Mouse (Mus musculus) NIH3T3 (cell line): ENCODE results near the gene Spred3.
A peak's percentile ranks its signal among the peaks of the same experiment; 100 is the strongest.

ENCODE experiments used
- DNase-seq: peaks from one replicate; pipeline ENCODE4 v3.0.0-alpha.2; 2012; ENCODE audit warnings: low read depth

The Spred3 gene

DNA sequence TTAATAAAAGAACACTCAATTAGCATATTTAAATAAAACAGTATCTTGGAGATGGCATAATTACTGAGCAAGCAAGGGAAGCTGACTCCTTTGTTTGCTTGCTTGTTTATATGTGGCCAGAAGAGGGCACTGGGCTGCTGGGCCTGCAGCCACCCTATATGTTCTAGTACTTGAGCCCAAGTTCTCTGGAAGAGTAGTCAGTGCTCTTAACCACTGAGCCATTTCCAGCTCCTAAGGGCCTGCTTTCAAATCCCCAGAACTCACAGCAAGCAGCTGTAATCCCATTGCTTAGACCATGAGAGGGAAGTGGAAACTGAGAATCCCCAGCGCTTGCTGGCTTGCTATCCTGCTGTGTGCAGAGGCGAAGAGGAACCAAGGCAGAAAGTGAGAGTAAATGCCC lies 41.5 kb downstream of the Spred3 start:
- DNase-seq, result peak; percentile 68

- peak; percentile 61 for DNase-seq
Measured at GRCm38 (mm10) chr7:29126173-29126915, 43.9 kb downstream of the Spred3 start.

DNA sequence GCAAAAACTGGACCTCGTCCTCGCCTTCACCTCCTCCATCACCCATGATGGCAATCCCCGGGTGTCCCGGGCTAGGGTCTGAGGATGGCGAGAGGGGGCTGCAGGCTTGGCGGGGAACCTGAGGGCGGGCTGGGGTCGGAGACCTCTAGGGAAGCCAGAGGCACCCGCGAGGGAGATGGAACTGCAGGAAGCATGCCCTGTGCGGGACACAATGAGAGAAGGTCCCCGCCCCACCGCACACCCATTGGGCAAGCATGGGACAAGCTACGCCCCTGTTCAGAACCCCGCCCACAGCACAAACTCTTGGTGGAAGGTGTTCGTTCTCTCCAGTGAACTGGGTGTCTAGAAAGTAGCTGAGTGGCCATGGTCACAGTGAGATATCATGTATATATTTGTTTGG lies 45.2 kb downstream of the Spred3 start, which contains the start of gene Ryr1:
Ryr1 (minus strand) TSS at position 210 of the 400 bp plus-strand sequence.
- peak; percentile 48 for DNase-seq

DNA sequence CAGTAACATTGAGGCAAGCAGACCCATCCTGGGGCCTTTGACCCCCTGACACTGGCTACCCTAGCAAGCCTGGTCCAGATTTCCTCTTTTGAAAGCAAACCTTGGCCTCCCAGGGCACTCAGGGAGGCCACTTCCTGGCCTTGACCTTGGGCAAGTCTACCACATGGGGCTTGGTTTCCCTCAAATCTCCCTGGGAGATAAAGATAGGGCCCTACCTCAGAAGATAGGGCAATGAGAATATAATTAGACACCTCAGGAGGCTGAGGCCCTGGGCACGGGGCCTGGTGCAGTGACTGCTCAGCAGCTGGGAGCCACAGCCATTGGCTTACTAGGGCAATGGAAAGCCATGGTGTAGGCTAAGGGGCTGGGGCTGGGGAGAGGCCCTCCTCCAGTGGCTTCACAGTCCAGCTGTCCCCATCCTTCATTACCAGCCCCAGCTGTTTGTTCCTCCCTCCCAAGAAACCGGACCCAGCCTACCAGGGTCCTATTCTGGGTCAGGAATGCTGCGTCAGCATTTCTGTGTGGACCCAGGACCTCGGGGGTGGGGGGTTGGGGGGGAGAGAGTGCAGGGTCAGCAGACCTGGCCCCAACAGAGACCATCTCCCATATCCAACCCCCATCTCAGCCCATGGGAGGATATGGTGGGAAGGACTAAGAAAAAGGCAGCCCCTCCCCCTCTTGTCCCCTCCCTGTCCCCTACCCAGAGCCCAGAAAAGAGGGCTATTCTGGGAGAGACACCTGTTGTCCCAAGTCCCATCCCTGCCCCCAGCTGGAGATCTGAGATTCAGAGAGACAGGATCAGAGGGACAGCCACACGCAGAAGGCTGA lies 46.5 kb downstream of the Spred3 start:
- DNase-seq, result no peak

GRCm38 (mm10) chr7:29122821-29123220 lies 47.4 kb downstream of the Spred3 start:
- DNase-seq, result no peak

DNA sequence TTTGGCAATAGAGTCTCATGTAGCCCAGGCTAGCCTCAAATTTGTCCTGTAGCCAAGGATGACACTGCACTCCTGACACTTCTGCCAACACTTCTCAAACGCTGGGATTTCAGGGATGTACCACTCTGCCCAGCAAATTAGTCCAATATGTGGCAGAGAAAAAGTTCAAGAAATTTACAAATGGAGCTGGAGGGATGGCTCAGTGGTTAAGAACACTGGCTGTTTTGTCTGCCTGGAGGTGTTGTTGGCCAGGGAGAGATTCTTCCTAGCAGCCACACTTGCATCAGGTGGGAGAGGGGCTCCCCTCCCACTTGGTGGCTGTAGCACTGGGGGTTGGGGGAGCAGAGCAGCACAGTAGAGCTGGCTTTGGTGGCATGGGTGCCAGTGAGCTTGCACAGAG lies 50.7 kb downstream of the Spred3 start:
- DNase-seq, result peak; percentile 78

GRCm38 (mm10) chr7:29118142-29118851 lies 51.9 kb downstream of the Spred3 start:
- no peak for DNase-seq

- no peak for DNase-seq
Measured at GRCm38 (mm10) chr7:29108992-29109955, 60.9 kb downstream of the Spred3 start.
